Mouse (Mus musculus) stomach, postnatal 0 days (tissue): ENCODE measurements around the gene Dscam. TPM values are rescaled to one million over a fixed set of nuclear protein-coding genes. Genes with fewer than 3 reads are reported as not detected.

Experiments used
- ATAC-seq: fragments of 200-750 bp; cut with Nextera tagmentation; 2 replicates; pipeline ENCODE4 v1.8.0; 2017; ENCODE audit not compliant: low FRiP score, low TSS enrichment
- DNase-seq: peaks from one replicate; pipeline ENCODE4 v3.0.0-alpha.2; 2016; ENCODE audit warnings: low spot score
- H3K27ac ChIP-seq: fragments of 300-500 bp; sonication (generic); replicated peaks from 2 replicates; pipeline ENCODE4 v1.5.1; 2014; ENCODE audit warnings: mild to moderate bottlenecking, control low read depth
- H3K27me3 ChIP-seq: fragments of 300-500 bp; sonication (generic); 2 replicates; pipeline ENCODE4 v1.6.1; 2014; ENCODE audit warnings: low read length; ENCODE audit not compliant: control insufficient read depth, insufficient read depth
- H3K36me3 ChIP-seq: fragments of 300-500 bp; sonication (generic); 2 replicates; pipeline ENCODE4 v1.6.1; 2014; ENCODE audit warnings: low read length, mixed read lengths; ENCODE audit not compliant: control insufficient read depth, insufficient read depth
- H3K4me1 ChIP-seq: fragments of 300-500 bp; sonication (generic); replicated peaks from 2 replicates; pipeline ENCODE4 v1.6.1; 2014; ENCODE audit warnings: antibody characterized with exemption; ENCODE audit not compliant: control insufficient read depth, insufficient read depth
- H3K4me2 ChIP-seq: fragments of 300-500 bp; sonication (generic); replicated peaks from 2 replicates; pipeline ENCODE4 v1.6.1; 2014; ENCODE audit warnings: low read depth, mild to moderate bottlenecking, control low read depth, moderate library complexity
- H3K4me3 ChIP-seq: fragments of 300-500 bp; sonication (generic); 2 replicates; pipeline ENCODE4 v1.5.1; 2014; ENCODE audit warnings: low read depth, low read length, control low read depth
- H3K9ac ChIP-seq: fragments of 300-500 bp; sonication (generic); 2 replicates; pipeline ENCODE4 v1.6.1; 2014; ENCODE audit warnings: mild to moderate bottlenecking, low read length, control low read depth, mixed read lengths
- H3K9me3 ChIP-seq: fragments of 300-500 bp; sonication (generic); 2 replicates; pipeline ENCODE4 v1.6.1; 2016; ENCODE audit warnings: low read length; ENCODE audit not compliant: control insufficient read depth
- CTCF ChIP-seq: IDR thresholded peaks from 2 replicates; pipeline ENCODE4 v1.5.1; 2016; ENCODE audit warnings: antibody characterized with exemption, low read depth, mild to moderate bottlenecking, moderate library complexity
- EP300 ChIP-seq: optimal IDR thresholded peaks from 2 replicates; pipeline ENCODE3; 2016; ENCODE audit warnings: antibody characterized with exemption
- WGBS: fragments of 180-500 bp; shearing (Covaris S2); extraction: QIAGEN DNeasy Blood & Tissue Kit; methylation state at CpG from one replicate; pipeline ENCODE4 v1.1.7; 2014; 5-methylcytosine and 5-hydroxymethylcytosine counted together
- polyA plus RNA-seq: library from polyadenylated mRNA; unstranded; fragments of >200 nt; fragmentation: Nextera tagmentation; extraction: Ambion mirVana; gene quantifications from 2 replicates; pipeline ENCODE4 v1.2.1, GENCODE M21; 2015

Gene Dscam
- polyA plus RNA-seq, 1 experiment from 2014 or later, result 0.13 TPM

DNA sequence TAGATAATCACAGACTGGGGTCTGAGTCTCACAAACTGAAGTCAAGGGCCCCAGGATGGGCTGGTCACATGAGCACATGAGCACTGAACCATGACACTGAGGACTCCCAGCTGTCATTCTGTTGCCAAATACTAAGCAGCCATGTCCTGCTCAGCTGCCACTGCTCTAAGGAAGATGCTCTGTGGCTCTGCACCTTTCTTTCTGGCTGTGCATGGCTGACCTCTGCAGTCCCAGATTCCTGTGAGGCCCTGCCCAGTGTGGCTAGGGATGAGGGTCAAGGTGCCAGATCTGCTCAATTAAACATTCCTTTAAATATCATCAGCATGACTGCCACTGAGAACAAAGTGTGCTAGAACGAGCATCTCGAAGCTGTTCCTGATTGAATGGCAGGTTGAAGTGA lies 70.5 kb downstream of the Dscam start:
- WGBS, result 63% methylated on average over 2 of the region's 2 CpGs
- TF ChIP-seq EP300 (no peak), CTCF (no peak)
- no peak overlapping the region for H3K9ac ChIP-seq
- no peak overlapping the region for H3K27ac ChIP-seq
- H3K4me1 ChIP-seq, result no peaks in the 10 kb centered on the region
- ATAC-seq (no peak), DNase-seq (no peak)
- H3K9me3 ChIP-seq, result no peaks in the 10 kb centered on the region
- no peaks in the 10 kb centered on the region for H3K27me3 ChIP-seq
- H3K4me2 ChIP-seq, result no peak overlapping the region
- no peaks in the 10 kb centered on the region for H3K36me3 ChIP-seq
- H3K4me3 ChIP-seq, result no peak overlapping the region

DNA sequence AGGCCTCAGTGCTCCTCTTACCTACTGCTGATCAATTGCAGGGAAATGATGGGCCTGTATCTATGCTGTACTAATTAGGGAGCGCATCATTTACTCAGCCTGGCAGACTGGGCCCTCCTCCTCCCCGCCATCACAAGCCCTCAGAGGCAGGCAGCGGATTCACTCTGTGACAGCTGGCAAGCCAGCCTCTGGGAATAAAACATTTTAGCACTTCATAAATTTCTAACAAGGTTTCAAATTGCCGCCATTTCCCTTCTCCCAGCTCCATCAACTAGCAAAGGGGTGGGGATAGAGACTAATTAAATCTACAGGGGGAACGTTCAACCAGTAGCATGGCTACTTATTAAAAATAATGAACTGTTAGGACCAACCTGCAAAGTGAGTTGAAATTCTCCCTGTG lies 72.0 kb downstream of the Dscam start:
- no peak overlapping the region for H3K4me3 ChIP-seq
- WGBS, result 78% methylated on average over 5 of the region's 5 CpGs
- ATAC-seq (no peak), DNase-seq (no peak)
- no peak overlapping the region for H3K4me2 ChIP-seq
- no peaks in the 10 kb centered on the region for H3K27me3 ChIP-seq
- no peaks in the 10 kb centered on the region for H3K36me3 ChIP-seq
- no peak overlapping the region for H3K9ac ChIP-seq
- H3K4me1 ChIP-seq, result no peaks in the 10 kb centered on the region
- TF ChIP-seq EP300, result no peak
- no peak for TF ChIP-seq CTCF
- H3K27ac ChIP-seq, result no peak overlapping the region
- H3K9me3 ChIP-seq, result no peaks in the 10 kb centered on the region

DNA sequence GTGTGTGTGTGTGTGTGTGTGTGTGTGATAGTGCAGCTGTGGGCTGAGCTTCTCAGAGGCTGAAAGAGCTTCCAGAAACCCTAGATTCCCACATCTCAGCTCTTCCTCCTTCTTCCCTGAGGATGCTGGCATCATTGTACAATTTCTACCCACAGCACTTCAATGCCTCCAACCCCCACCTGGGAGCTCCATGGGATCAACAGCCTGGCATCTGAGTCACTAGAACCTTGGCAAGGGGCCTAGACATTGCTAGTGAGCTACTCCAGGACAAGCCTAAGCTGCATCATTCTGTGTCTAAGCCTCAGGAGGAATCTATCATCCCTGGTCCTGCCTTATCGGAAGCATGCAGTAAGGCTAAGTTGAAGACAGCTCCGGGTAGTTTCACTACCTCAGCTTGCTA lies 73.8 kb downstream of the Dscam start:
- Histone ChIP-seq H3K4me3 (no peak overlapping the region), H3K4me2 (no peak overlapping the region), H3K27ac (no peak overlapping the region), H3K4me1 (no peaks in the 10 kb centered on the region), H3K27me3 (no peaks in the 10 kb centered on the region), H3K9ac (no peak overlapping the region), H3K36me3 (no peaks in the 10 kb centered on the region), H3K9me3 (no peaks in the 10 kb centered on the region)
- 77% methylated on average over 2 of the region's 2 CpGs for WGBS
- DNase-seq (no peak), ATAC-seq (no peak)
- TF ChIP-seq CTCF (no peak), EP300 (no peak)

DNA sequence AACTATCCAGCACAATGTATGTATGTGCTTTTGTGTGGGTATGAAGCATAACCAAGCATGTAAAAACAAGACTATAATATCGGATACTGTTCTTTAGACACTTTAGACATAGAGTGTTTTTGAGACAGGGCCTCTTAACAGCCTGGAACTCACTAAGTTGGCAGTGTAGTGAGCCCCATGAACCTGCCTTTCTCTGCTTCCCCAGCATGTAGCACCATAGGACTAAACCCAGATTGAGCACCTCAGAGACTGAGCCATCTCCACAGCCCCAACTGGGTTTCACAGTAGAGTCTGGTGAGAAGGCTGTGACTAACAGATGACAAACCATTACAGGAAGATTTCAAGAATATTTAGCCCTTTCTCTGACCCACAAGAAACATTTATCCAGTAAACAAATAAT lies 75.1 kb downstream of the Dscam start:
- 87% methylated on average over 1 of the region's 1 CpGs for WGBS
- no peak for DNase-seq
- H3K4me2 ChIP-seq, result no peak overlapping the region
- H3K27ac ChIP-seq, result no peak overlapping the region
- H3K9me3 ChIP-seq, result no peaks in the 10 kb centered on the region
- H3K9ac ChIP-seq, result no peak overlapping the region
- no peaks in the 10 kb centered on the region for H3K4me1 ChIP-seq
- TF ChIP-seq CTCF (no peak), EP300 (no peak)
- H3K27me3 ChIP-seq, result no peaks in the 10 kb centered on the region
- no peak for ATAC-seq
- no peaks in the 10 kb centered on the region for H3K36me3 ChIP-seq
- H3K4me3 ChIP-seq, result no peak overlapping the region

DNA sequence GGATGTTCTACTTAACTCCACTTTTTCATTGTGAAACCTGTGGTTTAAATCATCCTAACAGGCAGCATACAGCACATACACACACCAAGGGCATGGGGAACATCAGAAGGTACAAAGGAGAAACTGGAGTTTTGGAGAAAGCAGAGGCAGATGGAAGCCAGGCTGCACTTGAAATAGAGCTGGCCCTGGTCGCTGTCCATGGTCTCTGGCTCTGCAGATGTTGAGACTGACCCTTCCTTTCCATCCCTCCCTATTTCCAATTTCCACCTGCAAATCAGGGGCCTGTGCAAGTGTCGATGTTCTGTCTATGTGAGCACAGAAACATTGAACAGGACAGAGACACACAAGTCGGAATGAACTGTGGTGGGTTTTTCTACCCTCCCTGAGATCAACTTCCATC lies 81.2 kb downstream of the Dscam start:
- WGBS, result 38% methylated on average over 3 of the region's 3 CpGs
- TF ChIP-seq EP300, result no peak
- TF ChIP-seq CTCF, result no peak
- Histone ChIP-seq H3K9ac (no peak overlapping the region), H3K4me1 (no peaks in the 10 kb centered on the region), H3K9me3 (no peaks in the 10 kb centered on the region), H3K27ac (no peak overlapping the region), H3K4me3 (no peak overlapping the region), H3K27me3 (no peaks in the 10 kb centered on the region), H3K36me3 (no peaks in the 10 kb centered on the region), H3K4me2 (no peak overlapping the region)
- peak; percentile 15 for DNase-seq
- ATAC-seq, result no peak

DNA sequence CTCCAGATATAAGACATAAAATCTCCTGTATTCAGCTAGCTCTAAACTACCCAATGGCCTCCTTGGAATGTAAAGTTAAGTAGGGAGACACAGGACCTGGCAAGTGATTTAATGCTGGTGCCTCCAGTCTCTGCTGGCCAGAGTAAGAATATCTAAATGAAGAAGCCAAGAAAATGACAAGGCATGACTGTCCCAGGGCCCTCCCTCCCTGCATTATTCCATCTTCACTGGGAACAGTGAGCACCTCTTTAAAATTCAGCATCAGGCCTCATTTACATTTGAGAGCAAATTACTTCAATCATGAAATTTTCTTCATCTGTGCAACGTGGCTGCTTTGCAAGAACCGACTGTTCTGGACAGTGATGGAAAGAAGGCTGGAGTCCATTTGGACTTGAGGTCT lies 86.9 kb downstream of the Dscam start:
- no peaks in the 10 kb centered on the region for H3K36me3 ChIP-seq
- no peak overlapping the region for H3K4me2 ChIP-seq
- no peak overlapping the region for H3K4me3 ChIP-seq
- no peak overlapping the region for H3K9ac ChIP-seq
- H3K4me1 ChIP-seq, result no peaks in the 10 kb centered on the region
- ATAC-seq (no peak), DNase-seq (no peak)
- no peaks in the 10 kb centered on the region for H3K27me3 ChIP-seq
- 77% methylated on average over 2 of the region's 2 CpGs for WGBS
- no peaks in the 10 kb centered on the region for H3K9me3 ChIP-seq
- H3K27ac ChIP-seq, result no peak overlapping the region
- no peak for TF ChIP-seq EP300
- no peak for TF ChIP-seq CTCF
